Mouse (Mus musculus) heart, postnatal 4 days (tissue): Measurements from ENCODE around the gene Bola2. TPM values are rescaled to one million over a fixed set of nuclear protein-coding genes. Genes with fewer than 3 reads are reported as not detected.
"Not testable (repeated sequence)": the region's sequence is repeated elsewhere in the genome, so short reads cannot be mapped to it uniquely, and the experiment has no call there.

Experiments
- DNase-seq: peaks from one replicate; pipeline ENCODE4 v3.0.0; 2021
- total RNA-seq, 2 experiments: library from RNA; stranded (reverse); gene quantifications; 2 replicates each; pipeline ENCODE4 v1.2.3; 2021

Bola2 gene
- total RNA-seq, 2 experiments from 2014 or later: 56.8 to 57.3 TPM

DNA sequence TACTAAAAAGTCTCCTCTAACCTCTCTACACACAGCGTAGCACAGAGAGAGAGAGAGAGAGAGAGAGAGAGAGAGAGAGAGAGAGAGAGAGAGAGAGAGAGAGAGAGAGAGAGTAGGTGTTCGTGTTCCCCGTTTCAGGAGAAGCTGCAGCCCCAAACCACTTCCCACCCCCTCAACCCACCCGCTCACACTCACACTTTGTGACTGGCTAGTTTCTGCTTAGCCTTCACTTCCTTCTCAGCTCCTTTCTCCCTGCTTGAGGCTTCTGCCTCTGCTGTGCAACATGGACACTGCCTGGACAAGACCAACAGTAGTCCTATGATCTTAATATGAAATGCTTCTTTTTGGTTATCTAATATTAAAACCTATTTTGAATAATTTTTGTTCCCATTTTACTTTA is 15.1 kb downstream of the Bola2 start:
- DNase-seq: no peak

DNA sequence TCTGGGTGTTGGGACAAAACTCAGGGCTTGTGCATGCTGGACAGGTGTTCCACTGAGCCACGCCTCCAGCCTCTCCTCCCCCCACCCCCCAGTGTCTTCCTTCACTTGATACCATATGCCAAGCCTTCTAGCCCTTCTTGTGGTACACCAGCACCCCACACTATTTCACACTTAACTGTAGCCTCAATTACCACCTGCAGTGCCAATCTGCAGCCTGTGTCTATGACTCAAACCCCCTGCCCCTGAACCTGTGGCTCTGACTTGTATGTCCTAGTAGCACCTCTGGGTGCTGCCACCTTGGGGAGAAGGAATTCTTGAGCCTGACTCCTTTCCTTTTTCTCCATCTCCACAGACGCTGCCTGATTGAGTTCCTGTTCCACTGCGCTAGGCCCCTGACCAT is 16.7 kb downstream of the Bola2 start:
- DNase-seq: no peak

DNA sequence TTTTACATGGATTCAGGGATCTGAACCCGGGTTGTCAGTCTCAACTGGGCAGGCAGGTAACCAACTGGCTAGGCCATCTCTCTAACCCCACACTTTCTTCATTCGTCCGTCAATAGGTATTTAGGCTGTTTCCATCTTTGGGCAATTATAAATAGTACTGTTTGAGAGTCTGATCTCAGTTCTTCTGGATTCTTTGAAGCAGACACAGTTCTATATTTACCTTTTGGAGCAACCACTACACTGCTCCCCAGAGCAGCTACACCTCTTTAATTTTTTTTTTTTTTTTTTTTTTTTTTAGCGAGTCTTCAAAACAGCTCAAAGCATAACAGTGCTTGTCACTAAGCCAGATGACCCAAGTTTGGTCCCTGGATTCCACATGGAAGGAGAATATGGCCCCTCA is 20.5 kb downstream of the Bola2 start:
- no peak for DNase-seq

DNA sequence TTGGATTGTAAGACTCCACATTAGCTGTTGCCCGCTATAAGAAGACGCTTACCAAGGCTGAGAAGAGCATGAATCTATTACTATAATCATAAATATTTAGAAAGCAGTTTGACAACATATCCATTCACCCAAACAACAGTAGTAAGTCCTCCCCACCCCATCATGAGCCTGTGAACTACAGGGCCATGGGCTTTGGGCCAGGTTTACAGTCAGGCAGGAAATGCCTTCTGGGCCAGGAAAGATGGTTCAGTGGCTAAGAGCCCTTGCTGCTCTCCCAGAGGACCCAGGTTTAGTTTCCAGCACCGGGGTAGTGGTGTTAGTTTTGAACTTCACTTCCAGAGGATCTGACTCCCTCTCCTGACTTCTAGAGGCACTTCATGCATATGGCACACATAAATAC is 22.4 kb downstream of the Bola2 start:
- DNase-seq: no peak

DNA sequence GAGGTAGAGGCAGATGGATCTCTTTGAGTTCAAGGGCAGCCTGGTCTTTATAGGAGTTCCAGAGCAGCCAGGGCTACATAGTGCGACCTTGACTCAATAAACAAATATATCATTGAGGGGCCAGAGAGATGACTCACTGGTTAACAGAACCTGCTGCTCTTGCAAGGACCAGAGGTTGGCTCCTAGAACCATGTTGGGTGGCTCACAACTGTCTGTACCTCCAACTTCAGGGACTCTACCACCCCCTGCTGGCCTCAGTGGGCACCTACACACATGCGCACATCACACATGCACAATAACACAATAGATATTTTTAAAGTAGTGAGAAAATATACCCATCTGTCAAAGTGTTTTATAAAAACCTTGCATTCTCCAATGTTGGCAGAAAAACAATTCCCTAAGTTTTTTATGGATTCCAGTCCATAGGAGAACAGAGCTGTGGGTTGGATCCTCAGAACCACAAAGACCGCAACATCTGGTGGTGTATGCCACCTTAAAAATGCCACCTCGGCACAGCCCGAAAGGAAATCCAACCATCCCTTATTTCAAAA is 23.7 kb downstream of the Bola2 start:
- DNase-seq: no peak

DNA sequence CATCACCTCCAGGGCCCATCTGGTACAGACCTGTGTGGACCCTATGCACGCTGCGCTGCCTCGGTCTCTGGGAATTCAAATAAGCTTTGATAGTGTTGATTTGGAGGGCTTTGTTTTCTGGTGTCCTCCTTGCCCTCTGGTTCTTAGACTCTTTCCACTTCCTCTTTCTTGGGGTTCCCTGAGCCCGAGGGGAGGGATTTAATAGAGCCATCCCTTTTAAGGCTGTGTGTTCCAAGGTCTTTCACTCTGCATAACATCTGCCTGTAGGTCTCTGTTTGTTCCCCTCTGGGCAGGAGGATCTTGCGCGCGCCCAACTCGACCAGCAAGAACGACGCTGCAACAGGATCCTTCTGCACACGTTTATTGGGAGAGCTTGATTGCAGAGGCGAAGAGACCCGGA is 26.4 kb downstream of the Bola2 start:
- DNase-seq: no peak

DNA sequence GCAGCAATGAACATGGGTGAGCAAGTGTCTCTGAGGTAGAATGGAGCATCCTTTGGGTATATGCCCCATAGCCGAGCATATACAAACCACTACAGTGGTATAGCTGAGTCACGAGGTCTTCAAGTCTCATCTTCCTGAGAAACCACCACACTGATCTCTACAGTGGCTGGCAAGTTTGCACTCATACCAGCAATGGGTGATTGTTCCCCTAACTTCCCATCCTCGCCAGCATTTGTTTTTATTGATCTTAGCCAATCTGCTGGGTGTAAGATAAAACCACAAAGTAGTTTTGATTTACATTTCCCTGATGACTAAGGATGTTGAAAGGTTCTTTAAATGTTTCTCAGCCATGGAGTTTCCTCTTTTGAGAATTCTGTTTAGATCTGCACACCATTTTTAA is 29.9 kb downstream of the Bola2 start:
- no peak for DNase-seq

DNA sequence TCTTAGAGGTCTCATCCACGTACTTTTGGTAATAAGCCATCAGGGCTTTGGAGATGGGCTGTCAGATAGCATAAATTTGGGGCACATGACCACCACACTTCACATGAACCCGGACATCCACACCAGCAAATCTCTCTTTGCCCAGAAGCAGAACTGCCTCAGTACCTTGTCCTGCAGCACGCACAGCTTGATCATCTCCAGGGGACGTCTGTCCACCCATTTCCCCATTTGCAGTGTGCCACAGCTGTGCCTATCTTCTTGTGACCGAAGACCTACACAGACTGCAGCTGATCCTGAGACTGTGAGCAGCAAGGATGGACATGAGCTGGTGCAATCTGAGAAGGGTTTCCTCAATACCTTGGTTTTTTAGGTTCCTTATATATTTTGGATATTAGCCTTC is 30.5 kb downstream of the Bola2 start:
- DNase-seq: no peak

DNA sequence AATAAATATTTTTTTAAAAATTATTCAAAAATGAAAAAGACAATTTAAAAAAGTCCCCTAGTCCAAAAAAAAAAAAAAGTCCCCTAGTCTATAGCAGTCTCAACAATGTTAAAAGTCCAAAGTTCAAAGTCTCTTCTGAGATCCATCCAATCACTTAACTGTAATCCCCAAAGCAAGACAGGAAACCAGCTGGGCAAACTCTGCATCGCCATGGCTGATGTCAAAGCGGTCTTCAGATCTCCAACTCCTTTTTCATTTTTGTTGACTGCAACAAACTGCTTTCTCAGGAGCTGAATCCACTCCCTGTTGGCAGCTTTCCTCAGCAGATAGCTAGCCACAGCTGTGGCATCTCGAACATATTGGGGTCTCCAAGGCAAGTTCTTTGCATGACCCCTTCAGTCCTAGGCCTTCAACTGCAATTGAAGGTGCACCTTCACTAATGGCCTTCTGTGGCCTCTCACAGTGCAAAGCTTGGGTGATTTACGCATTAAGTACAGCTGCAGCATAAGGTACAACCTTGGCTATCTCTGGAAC is 35.1 kb downstream of the Bola2 start:
- DNase-seq: not testable (repeated sequence)

DNA sequence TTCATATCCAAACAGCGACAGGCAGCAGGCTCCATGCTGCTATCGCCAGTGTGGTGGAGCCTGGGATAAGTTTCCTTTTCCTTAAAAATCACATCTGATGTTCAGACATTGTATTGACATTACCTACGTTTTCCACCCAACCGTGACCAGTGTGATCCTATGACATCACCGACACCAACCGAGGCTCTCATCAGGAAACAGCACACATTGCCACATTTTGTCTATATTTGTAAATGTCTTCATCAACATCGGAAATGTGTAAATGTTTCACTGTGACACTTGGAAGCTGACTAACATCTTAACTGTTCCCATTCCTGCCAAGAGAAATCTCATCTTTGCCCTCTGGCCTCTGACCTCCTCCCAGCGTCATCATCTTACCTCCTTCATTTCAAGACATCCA is 40.9 kb downstream of the Bola2 start:
- no peak for DNase-seq

DNA sequence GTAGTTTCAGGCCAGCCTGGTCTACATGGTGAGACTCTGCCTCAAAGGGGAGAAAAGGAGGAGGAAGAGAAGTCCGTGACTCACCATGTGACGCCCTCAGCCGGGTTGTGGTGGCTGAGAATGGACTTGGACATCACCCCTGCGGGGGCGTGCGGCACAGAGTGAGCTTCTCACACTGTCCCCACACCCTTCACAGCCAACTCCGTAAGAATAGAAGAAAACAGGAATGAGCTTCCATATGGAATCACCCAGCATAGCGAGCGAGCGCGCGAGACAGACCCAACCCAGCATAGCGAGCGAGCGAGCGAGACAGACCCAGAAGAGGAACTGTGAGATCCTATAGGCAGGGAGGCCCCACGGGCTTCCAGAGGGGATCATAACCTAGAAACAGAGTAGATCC is 44.4 kb downstream of the Bola2 start:
- no peak for DNase-seq

DNA sequence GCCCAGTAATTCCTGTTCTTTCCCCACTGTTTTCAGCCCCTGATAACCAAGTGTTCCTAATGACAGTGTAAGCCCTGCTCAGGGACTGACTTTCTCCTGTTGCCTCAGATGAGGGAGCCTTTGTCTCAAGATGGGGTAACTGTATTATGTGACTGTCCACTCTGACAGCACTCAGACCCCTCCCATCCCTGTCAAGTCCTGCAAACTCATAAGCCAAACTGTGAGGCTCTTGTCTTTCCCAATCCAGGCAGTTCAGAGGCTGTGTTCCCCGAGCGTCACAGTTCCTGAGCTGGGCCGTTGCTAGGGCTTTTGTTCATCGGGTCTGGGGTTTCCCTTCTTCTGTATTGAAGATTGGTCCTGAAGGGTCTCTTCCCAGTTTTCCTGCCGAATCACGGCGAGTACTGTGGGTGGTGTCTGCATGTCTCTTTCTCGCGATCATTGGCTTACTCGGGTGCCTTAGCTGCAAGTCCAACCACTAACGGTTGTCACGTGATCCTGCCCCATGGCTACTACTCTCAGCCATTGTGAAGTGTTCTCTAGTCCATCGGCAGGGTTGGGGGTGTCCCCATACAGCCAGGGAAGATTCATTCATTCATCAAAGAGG is 45.0 kb downstream of the Bola2 start:
- no peak for DNase-seq

DNA sequence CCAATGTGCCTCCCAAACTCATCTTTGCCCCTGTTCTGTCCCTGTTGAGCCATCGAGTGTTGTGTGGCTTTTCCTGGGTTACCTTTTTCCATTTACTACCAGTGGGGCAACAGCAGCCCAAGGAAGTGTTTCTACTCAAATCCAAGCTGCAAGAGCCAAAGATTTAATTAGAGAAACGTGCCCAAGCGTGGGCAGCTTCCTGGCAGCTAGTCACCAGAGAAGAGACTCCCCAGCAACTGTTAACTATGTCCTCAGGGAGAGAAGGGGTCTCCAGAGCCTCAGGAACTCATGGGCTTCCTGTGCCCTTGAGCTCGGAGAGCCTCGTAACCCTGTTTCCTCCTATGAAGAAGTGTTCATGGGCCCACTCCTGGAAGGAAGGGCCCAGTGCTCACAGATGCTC is 45.8 kb downstream of the Bola2 start:
- DNase-seq: no peak

DNA sequence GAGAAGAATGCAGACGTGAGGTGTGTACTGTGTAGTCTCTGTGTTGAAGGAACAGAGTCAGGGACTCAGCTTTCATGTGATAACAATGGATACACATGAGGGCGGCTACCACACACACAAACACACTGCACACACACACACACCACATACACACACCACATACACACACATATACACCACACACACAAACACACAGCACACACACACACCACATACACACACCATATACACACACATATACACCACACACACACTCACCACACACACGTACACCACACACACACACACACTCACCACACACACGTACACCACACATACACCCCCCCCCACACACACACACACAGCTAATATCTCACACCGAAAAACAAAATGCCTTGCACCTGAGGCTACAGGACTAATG is 46.3 kb downstream of the Bola2 start:
- DNase-seq: no peak

DNA sequence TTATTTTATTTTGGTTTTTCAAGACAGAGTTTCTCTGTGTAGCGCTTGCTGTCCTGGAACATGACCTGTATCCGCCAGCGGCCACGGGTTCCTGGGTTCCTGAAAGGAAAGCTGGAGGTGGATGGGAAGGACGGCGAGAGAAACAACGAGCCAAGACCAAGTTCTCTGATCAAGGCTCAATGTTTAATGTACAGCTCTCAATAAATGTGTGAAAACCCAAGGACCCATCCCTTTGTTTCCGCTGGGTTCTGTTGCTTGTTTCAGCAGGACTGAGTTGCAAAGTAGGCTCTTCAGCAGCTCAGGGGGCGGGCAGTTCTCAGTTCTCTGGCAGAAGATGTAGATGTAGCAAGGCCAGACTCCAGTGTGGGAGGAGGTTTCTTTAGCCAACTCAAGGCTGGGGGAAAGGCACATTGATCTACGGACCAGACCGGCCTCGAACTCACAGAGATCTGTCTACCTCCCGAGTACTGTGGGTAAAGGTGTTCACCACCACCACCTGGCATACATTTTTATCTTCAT is 46.8 kb downstream of the Bola2 start:
- DNase-seq: no peak

DNA sequence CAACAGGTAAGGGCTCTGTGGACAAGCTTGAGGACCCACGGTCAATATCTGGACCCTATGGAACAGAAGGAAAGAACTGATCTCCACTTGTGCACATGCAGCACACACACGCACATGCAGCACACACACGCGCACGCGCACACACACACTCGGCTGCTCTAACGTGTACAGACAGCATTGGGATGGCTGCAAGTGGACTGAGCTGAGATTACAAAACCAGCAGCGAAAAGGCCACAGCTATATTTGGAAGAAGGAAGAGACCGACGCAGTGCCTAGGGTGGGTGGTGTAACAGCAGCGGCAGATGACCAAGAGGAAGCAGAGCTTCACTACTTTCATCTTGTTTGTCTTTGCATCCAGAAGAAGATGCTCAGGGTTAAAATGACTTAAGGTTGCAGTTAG is 50.9 kb downstream of the Bola2 start:
- no peak for DNase-seq

DNA sequence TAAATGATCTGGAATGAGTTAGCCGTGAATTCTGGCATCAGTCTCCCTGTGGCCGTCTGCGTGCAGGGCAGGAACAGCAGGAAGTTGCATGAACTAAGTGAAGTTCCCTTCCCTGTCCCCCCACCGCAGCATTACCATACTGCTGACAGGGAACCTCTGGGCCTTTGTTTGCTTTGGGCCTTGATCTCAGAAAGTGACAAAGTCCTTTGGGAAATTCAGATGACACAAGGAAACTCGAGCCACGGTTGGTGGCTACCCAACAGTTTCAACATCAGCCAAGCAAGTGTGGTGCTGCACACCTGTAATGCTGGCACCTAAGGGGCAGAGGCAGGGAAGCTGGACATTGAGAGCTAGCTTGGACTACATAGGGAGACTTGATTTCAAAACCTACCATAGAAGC is 51.6 kb downstream of the Bola2 start:
- DNase-seq: no peak

DNA sequence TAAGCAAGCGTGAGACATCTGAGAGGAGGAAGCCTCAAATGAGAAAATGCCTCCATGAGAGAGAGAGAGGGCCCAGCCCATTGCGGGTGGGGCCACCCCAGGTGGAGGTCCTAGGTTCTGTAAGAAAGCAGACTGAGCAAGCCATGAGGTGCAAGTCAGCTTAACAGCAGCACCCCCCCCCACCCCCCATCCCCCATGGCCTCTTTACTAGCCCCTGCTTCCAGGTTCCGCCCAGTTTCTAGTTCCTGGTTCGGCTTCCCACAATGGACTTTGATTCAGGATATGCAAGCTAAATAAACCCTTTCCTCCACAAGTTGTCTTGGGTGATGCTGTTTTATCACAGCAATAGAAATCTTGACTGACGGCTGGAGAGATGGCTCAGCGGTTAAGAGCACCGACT is 53.6 kb downstream of the Bola2 start:
- DNase-seq: no peak

Other genes with a start within 250 kb of the Bola2 start
- gene Atp2a1, start 232.3 kb upstream of the Bola2 start, total RNA-seq: 1 to 10 TPM in 1 of 2 experiments, under 1 TPM in 1; 0.67 to 9.0 TPM
- 10 to 100 TPM; 47.1 to 51.4 TPM for gene Sh2b1, start 220.0 kb upstream of the Bola2 start, total RNA-seq
- 100 to 1,000 TPM; 224 to 238 TPM for gene Tufm, start 208.0 kb upstream of the Bola2 start, total RNA-seq
- 10 to 100 TPM; 60.0 to 65.7 TPM for gene Atxn2l, start 192.0 kb upstream of the Bola2 start, total RNA-seq
- 100 to 1,000 TPM; 159 to 161 TPM for gene Eif3c, start 129.0 kb upstream of the Bola2 start, total RNA-seq
- gene Apobr, start 110.5 kb upstream of the Bola2 start, total RNA-seq: under 1 TPM; 0.21 to 0.95 TPM
- 10 to 100 TPM; 13.4 to 14.0 TPM for gene Cln3, start 109.6 kb upstream of the Bola2 start, total RNA-seq
- gene Il27, start 100.5 kb upstream of the Bola2 start, total RNA-seq: not detected
- 1 to 10 TPM; 5.7 to 6.8 TPM for gene Nupr1, start 64.5 kb upstream of the Bola2 start, total RNA-seq
- 10 to 100 TPM; 30.9 to 33.2 TPM for gene Sgf29, start 46.1 kb upstream of the Bola2 start, total RNA-seq
- 1 to 10 TPM; 5.5 to 6.6 TPM for gene Sult1a1, start 19.0 kb upstream of the Bola2 start, total RNA-seq
- 1 to 10 TPM; 7.2 to 8.1 TPM for gene Slx1b, start 383 bp downstream of the Bola2 start, total RNA-seq
- gene Coro1a, start 12.4 kb downstream of the Bola2 start, total RNA-seq: 1 to 10 TPM; 8.4 to 9.2 TPM
- gene Mapk3, start 64.2 kb downstream of the Bola2 start, total RNA-seq: 10 to 100 TPM; 80.3 to 90.9 TPM
- 1 to 10 TPM; 3.7 to 4.2 TPM for gene Gdpd3, start 70.9 kb downstream of the Bola2 start, total RNA-seq
- 10 to 100 TPM; 31.8 to 34.0 TPM for gene Ypel3, start 81.6 kb downstream of the Bola2 start, total RNA-seq
- gene Tbx6, start 86.1 kb downstream of the Bola2 start, total RNA-seq: under 1 TPM in 1 of 2 experiments, not detected in 1; 0.26 TPM
- 10 to 100 TPM; 67.6 to 76.6 TPM for gene Ppp4c, start 97.1 kb downstream of the Bola2 start, total RNA-seq
- 1 to 10 TPM; 7.7 to 9.3 TPM for gene Fam57b, start 102.3 kb downstream of the Bola2 start, total RNA-seq
- not detected for gene 4930451I11Rik, start 136.2 kb downstream of the Bola2 start, total RNA-seq
- not detected for gene Doc2a, start 152.0 kb downstream of the Bola2 start, total RNA-seq
- 10 to 100 TPM; 22.8 to 26.1 TPM for gene Hirip3, start 166.6 kb downstream of the Bola2 start, total RNA-seq
- 10 to 100 TPM; 33.5 to 34.1 TPM for gene Ino80e, start 167.0 kb downstream of the Bola2 start, total RNA-seq
- gene Taok2, start 189.3 kb downstream of the Bola2 start, total RNA-seq: 10 to 100 TPM; 65.0 to 66.5 TPM
- gene Tmem219, start 227.5 kb downstream of the Bola2 start, total RNA-seq: 10 to 100 TPM; 12.9 to 14.7 TPM
- gene Kctd13, start 233.5 kb downstream of the Bola2 start, total RNA-seq: 10 to 100 TPM; 10.4 to 10.7 TPM